In the genomic region with DNA sequence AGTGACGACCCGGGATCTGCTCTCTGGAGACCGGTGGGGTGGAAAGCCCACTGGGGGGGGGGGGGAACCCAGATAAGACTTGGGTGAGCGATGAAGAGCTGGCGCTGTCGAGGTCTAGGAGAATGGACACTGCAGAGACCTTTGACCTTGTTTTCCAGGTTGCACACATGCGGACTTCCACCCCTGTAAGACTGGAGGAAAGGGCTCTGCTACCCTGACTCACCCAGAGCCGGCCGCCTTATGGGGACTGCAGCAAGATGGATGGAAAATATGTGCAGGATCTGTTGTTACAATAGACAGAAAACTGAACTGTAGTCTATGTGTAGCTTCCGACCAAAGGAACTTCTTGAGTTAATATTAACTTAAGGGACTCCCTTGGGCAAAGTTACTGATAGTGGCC, we compare ENCODE assay signal across 8 mouse cellular contexts. TPM values are rescaled to one million over a fixed set of nuclear protein-coding genes. Genes with fewer than 3 reads are reported as not detected.
DNase-seq lines count a peak whose midpoint lies in the region; ATAC-seq and TF ChIP-seq lines count a peak whose summit lies in the region.

No protein-coding gene starts in this region.

- no peaks in the 10 kb centered on the region for H3K27me3 ChIP-seq in heart, embryonic 15.5 days
- no peaks in the 10 kb centered on the region for H3K27me3 ChIP-seq in embryonic facial prominence, embryonic 13.5 days
- no peaks in the 10 kb centered on the region for H3K27me3 ChIP-seq in kidney, postnatal 0 days (ENCODE audit: insufficient read depth, low read length)
- no peaks in the 10 kb centered on the region for H3K27me3 ChIP-seq in neural tube, embryonic 15.5 days (replicated peaks)

- H3K9me3 ChIP-seq in heart, embryonic 15.5 days (replicated peaks), result no peaks in the 10 kb centered on the region
- H3K9me3 ChIP-seq in embryonic facial prominence, embryonic 13.5 days, result no peaks in the 10 kb centered on the region
- no peaks in the 10 kb centered on the region for H3K9me3 ChIP-seq in kidney, postnatal 0 days (replicated peaks; ENCODE audit: low read length)
- H3K9me3 ChIP-seq in neural tube, embryonic 15.5 days (replicated peaks), result no peaks in the 10 kb centered on the region

- H3K4me1 ChIP-seq in heart, embryonic 15.5 days (replicated peaks), result peaks cover 20% of the 10 kb centered on the region
- peaks cover 11% of the 10 kb centered on the region for H3K4me1 ChIP-seq in embryonic facial prominence, embryonic 13.5 days
- H3K4me1 ChIP-seq in kidney, postnatal 0 days (replicated peaks; ENCODE audit: insufficient read depth, low read length), result peaks cover 10% of the 10 kb centered on the region; the same call in 1 of the 2 replicates
- peaks cover 23% of the 10 kb centered on the region for H3K4me1 ChIP-seq in neural tube, embryonic 15.5 days

- no peak for TF ChIP-seq CTCF in kidney, postnatal 0 days (IDR thresholded peaks at IDR 0.05; ENCODE audit: low read depth)

- 0 out of 2 replicates have a peak, but pooled peaks cover 6% of the 10 kb centered on the region for H3K36me3 ChIP-seq in heart, embryonic 15.5 days
- H3K36me3 ChIP-seq in embryonic facial prominence, embryonic 13.5 days, result no peaks in the 10 kb centered on the region
- H3K36me3 ChIP-seq in kidney, postnatal 0 days (ENCODE audit: insufficient read depth, low read length), result no peaks in the 10 kb centered on the region
- H3K36me3 ChIP-seq in neural tube, embryonic 15.5 days, result no peaks in the 10 kb centered on the region

- ATAC-seq in heart, embryonic 15.5 days (replicated peaks; ENCODE audit: insufficient number of reproducible peaks, insufficient read depth, low FRiP score, low read depth), result peak; percentile 36; the same call in 1 of the 2 replicates
- ATAC-seq in embryonic facial prominence, embryonic 13.5 days (ENCODE audit: insufficient number of reproducible peaks, insufficient read depth, low FRiP score, low TSS enrichment, low read depth), result no peak; the same call in none of the 2 replicates
- ATAC-seq in kidney, postnatal 0 days (replicated peaks; ENCODE audit: low FRiP score, low read depth), result peak; percentile 64
- ATAC-seq in neural tube, embryonic 15.5 days (ENCODE audit: low FRiP score), result peak; percentile 62

- H3K9ac ChIP-seq in heart, embryonic 15.5 days, result peak overlapping the region; percentile 96
- peak overlapping the region; percentile 94 for H3K9ac ChIP-seq in embryonic facial prominence, embryonic 13.5 days
- peak overlapping the region; percentile 97 for H3K9ac ChIP-seq in kidney, postnatal 0 days (ENCODE audit: low read depth, low read length)
- peak overlapping the region; percentile 96 for H3K9ac ChIP-seq in neural tube, embryonic 15.5 days (replicated peaks)

- peak overlapping the region; percentile 100 for H3K27ac ChIP-seq in heart, embryonic 15.5 days
- H3K27ac ChIP-seq in embryonic facial prominence, embryonic 13.5 days, result peak overlapping the region; percentile 99
- peak overlapping the region; percentile 100 for H3K27ac ChIP-seq in kidney, postnatal 0 days
- H3K27ac ChIP-seq in neural tube, embryonic 15.5 days (replicated peaks), result peak overlapping the region; percentile 99

- H3K4me3 ChIP-seq in heart, embryonic 15.5 days, result peak overlapping the region; percentile 84
- peak overlapping the region; percentile 94 for H3K4me3 ChIP-seq in embryonic facial prominence, embryonic 13.5 days
- peak overlapping the region; percentile 85 for H3K4me3 ChIP-seq in kidney, postnatal 0 days (replicated peaks; ENCODE audit: low read depth, low read length)
- peak overlapping the region; percentile 87 for H3K4me3 ChIP-seq in neural tube, embryonic 15.5 days (replicated peaks)

- H3K4me2 ChIP-seq in heart, embryonic 15.5 days, result peak overlapping the region; percentile 64
- H3K4me2 ChIP-seq in embryonic facial prominence, embryonic 13.5 days, result peak overlapping the region; percentile 73
- H3K4me2 ChIP-seq in kidney, postnatal 0 days (ENCODE audit: low read length), result peak overlapping the region; percentile 71
- peak overlapping the region; percentile 64 for H3K4me2 ChIP-seq in neural tube, embryonic 15.5 days

- DNase-seq in heart, adult 18-20 months, result no peak
- DNase-seq in ES-CJ7 (ENCODE audit: low read depth, low spot score), result peak; percentile 63
- DNase-seq in kidney, postnatal 0 days (ENCODE audit: low spot score), result peak; percentile 71
- no peak for DNase-seq in ovary, adult 18-20 months (ENCODE audit: low spot score)
- DNase-seq in cerebellum, adult 8-10 months, result no peak

- under 1% methylated on average over 10 of the region's 10 CpGs for WGBS in heart, embryonic 15.5 days
- 2% methylated on average over 10 of the region's 10 CpGs for WGBS in embryonic facial prominence, embryonic 13.5 days
- 0% methylated on average over 10 of the region's 10 CpGs for WGBS in kidney, postnatal 0 days
- under 1% methylated on average over 10 of the region's 10 CpGs for WGBS in neural tube, embryonic 15.5 days

RNA-seq across cellular contexts. Expression of gene Ggnbp2, which starts 0.4 kb away (rescaled TPM):
- 47.2 and 53.1 TPM in 2 replicates for polyA plus RNA-seq in heart, embryonic 15.5 days (2015; fragmentation: Nextera tagmentation; extraction: Ambion mirVana)
- total RNA-seq in heart, adult 18-20 months (2021), result 10 to 100 TPM; 53.9 to 57.9 TPM
- polyA plus RNA-seq in embryonic facial prominence, embryonic 13.5 days (2015; fragmentation: Nextera tagmentation; extraction: Ambion mirVana), result 71.8 and 77.6 TPM in 2 replicates
- 56.4 and 57.5 TPM in 2 replicates for polyA plus RNA-seq in kidney, postnatal 0 days (2015; fragmentation: Nextera tagmentation; extraction: Ambion mirVana)
- polyA plus RNA-seq in neural tube, embryonic 15.5 days (2015; fragmentation: Nextera tagmentation; extraction: Ambion mirVana), result 76.2 and 81.4 TPM in 2 replicates

RNA-seq across cellular contexts. Expression of gene Myo19, which starts 8.9 kb away (rescaled TPM):
- 5.4 and 6.7 TPM in 2 replicates for polyA plus RNA-seq in heart, embryonic 15.5 days (2015; fragmentation: Nextera tagmentation; extraction: Ambion mirVana)
- total RNA-seq in heart, adult 18-20 months (2021), result 1 to 10 TPM; 3.2 to 5.2 TPM
- polyA plus RNA-seq in embryonic facial prominence, embryonic 13.5 days (2015; fragmentation: Nextera tagmentation; extraction: Ambion mirVana), result 8.6 and 10.0 TPM in 2 replicates
- polyA plus RNA-seq in kidney, postnatal 0 days (2015; fragmentation: Nextera tagmentation; extraction: Ambion mirVana), result 12.6 and 13.2 TPM in 2 replicates
- 4.7 and 7.2 TPM in 2 replicates for polyA plus RNA-seq in neural tube, embryonic 15.5 days (2015; fragmentation: Nextera tagmentation; extraction: Ambion mirVana)

RNA-seq across cellular contexts. Expression of gene Pigw, which starts 9.0 kb away (rescaled TPM):
- 2.4 and 2.5 TPM in 2 replicates for polyA plus RNA-seq in heart, embryonic 15.5 days (2015; fragmentation: Nextera tagmentation; extraction: Ambion mirVana)
- 1 to 10 TPM; 6.4 to 7.3 TPM for total RNA-seq in heart, adult 18-20 months (2021)
- 1.5 and 2.3 TPM in 2 replicates for polyA plus RNA-seq in embryonic facial prominence, embryonic 13.5 days (2015; fragmentation: Nextera tagmentation; extraction: Ambion mirVana)
- polyA plus RNA-seq in kidney, postnatal 0 days (2015; fragmentation: Nextera tagmentation; extraction: Ambion mirVana), result 2.7 and 2.9 TPM in 2 replicates
- polyA plus RNA-seq in neural tube, embryonic 15.5 days (2015; fragmentation: Nextera tagmentation; extraction: Ambion mirVana), result 2.7 and 2.9 TPM in 2 replicates

RNA-seq across cellular contexts. Expression of gene Dhrs11, which starts 42.3 kb away (rescaled TPM):
- 59.0 and 62.3 TPM in 2 replicates for polyA plus RNA-seq in heart, embryonic 15.5 days (2015; fragmentation: Nextera tagmentation; extraction: Ambion mirVana)
- 10 to 100 TPM; 97.1 to 99.1 TPM for total RNA-seq in heart, adult 18-20 months (2021)
- polyA plus RNA-seq in embryonic facial prominence, embryonic 13.5 days (2015; fragmentation: Nextera tagmentation; extraction: Ambion mirVana), result 12.5 and 17.6 TPM in 2 replicates
- 13.8 and 16.1 TPM in 2 replicates for polyA plus RNA-seq in kidney, postnatal 0 days (2015; fragmentation: Nextera tagmentation; extraction: Ambion mirVana)
- 11.8 and 16.2 TPM in 2 replicates for polyA plus RNA-seq in neural tube, embryonic 15.5 days (2015; fragmentation: Nextera tagmentation; extraction: Ambion mirVana)

RNA-seq across cellular contexts. Expression of gene Znhit3, which starts 45.1 kb away (rescaled TPM):
- polyA plus RNA-seq in heart, embryonic 15.5 days (2015; fragmentation: Nextera tagmentation; extraction: Ambion mirVana), result 31.4 and 36.2 TPM in 2 replicates
- 10 to 100 TPM; 11.5 to 12.9 TPM for total RNA-seq in heart, adult 18-20 months (2021)
- 58.7 and 69.0 TPM in 2 replicates for polyA plus RNA-seq in embryonic facial prominence, embryonic 13.5 days (2015; fragmentation: Nextera tagmentation; extraction: Ambion mirVana)
- polyA plus RNA-seq in kidney, postnatal 0 days (2015; fragmentation: Nextera tagmentation; extraction: Ambion mirVana), result 45.2 and 47.5 TPM in 2 replicates
- 70.7 and 81.3 TPM in 2 replicates for polyA plus RNA-seq in neural tube, embryonic 15.5 days (2015; fragmentation: Nextera tagmentation; extraction: Ambion mirVana)

Comparison
In these comparisons a context has a peak if more than half of its experiments do, and no peak if none do; other contexts are left out.
1. DNase-seq: peak in ES-CJ7 (single experiment) and kidney, postnatal 0 days (single experiment); none in heart, adult 18-20 months (0 of 2), ovary, adult 18-20 months (single experiment) and cerebellum, adult 8-10 months (single experiment).
2. Peak in every context shown above with its lines, with median percentiles within 50 percentile points of each other: H3K27ac ChIP-seq, H3K4me2 ChIP-seq, H3K4me3 ChIP-seq and H3K9ac ChIP-seq.